Mouse (Mus musculus) liver, embryonic 15.5 days (tissue): Measurements from ENCODE around the gene Gm17542. TPM values are rescaled to one million over a fixed set of nuclear protein-coding genes. Genes with fewer than 3 reads are reported as not detected.

ENCODE experiments used
- ATAC-seq: fragments of 200-750 bp; cut with Nextera tagmentation; 2 replicates; pipeline ENCODE4 v1.8.0; 2017; ENCODE audit warnings: moderate number of reproducible peaks, mild to moderate bottlenecking, moderate library complexity; ENCODE audit not compliant: insufficient read depth
- H3K27ac ChIP-seq: fragments of 300-500 bp; sonication (generic); replicated peaks from 2 replicates; pipeline ENCODE4 v1.5.1; 2015; ENCODE audit warnings: mild to moderate bottlenecking, inconsistent platforms
- H3K27me3 ChIP-seq: fragments of 300-500 bp; sonication (generic); 2 replicates; pipeline ENCODE4 v1.6.1; 2015; ENCODE audit warnings: mild to moderate bottlenecking, inconsistent platforms
- H3K36me3 ChIP-seq: fragments of 300-500 bp; sonication (generic); replicated peaks from 2 replicates; pipeline ENCODE4 v1.6.1; 2015; ENCODE audit warnings: moderate library complexity, mild to moderate bottlenecking, inconsistent platforms
- H3K4me1 ChIP-seq: fragments of 300-500 bp; sonication (generic); replicated peaks from 2 replicates; pipeline ENCODE4 v1.6.1; 2015; ENCODE audit warnings: inconsistent platforms
- H3K4me2 ChIP-seq: fragments of 300-500 bp; sonication (generic); 2 replicates; pipeline ENCODE4 v1.6.1; 2015; ENCODE audit warnings: moderate library complexity, mild to moderate bottlenecking, inconsistent platforms
- H3K4me3 ChIP-seq: fragments of 300-500 bp; sonication (generic); replicated peaks from 2 replicates; pipeline ENCODE4 v1.5.1; 2015; ENCODE audit warnings: mild to moderate bottlenecking, inconsistent platforms
- H3K9ac ChIP-seq: fragments of 300-500 bp; sonication (generic); 2 replicates; pipeline ENCODE4 v1.6.1; 2015; ENCODE audit warnings: moderate library complexity, mild to moderate bottlenecking, inconsistent platforms
- H3K9me3 ChIP-seq: fragments of 300-500 bp; sonication (generic); replicated peaks from 2 replicates; pipeline ENCODE4 v1.6.1; 2016; ENCODE audit warnings: inconsistent platforms
- WGBS: fragments of 180-500 bp; shearing (Covaris S2); methylation state at CpG from one replicate; pipeline ENCODE4 v1.1.7; 2015; ENCODE audit warnings: mixed read lengths; ENCODE audit not compliant: insufficient replicate concordance; 5-methylcytosine and 5-hydroxymethylcytosine counted together
- polyA plus RNA-seq: library from polyadenylated mRNA; unstranded; fragments of >200 nt; fragmentation: Nextera tagmentation; extraction: Ambion mirVana; gene quantifications from 2 replicates; pipeline ENCODE4 v1.2.1, GENCODE M21; 2015

The Gm17542 gene
- polyA plus RNA-seq, 1 experiment from 2014 or later: not detected

GRCm38 (mm10) chr10:58675533-58675932 is 42.5 kb downstream of the Gm17542 start, which contains the start of gene Edar:
Gene Edar (minus strand): TSS chr10:58675654.
- peak within 1 kb of the TSS; percentile 27; the same call in 1 of the 2 replicates for H3K4me3 ChIP-seq
- no peaks in the 10 kb centered on the region for H3K4me1 ChIP-seq
- H3K27me3 ChIP-seq: no peaks in the 10 kb centered on the region
- H3K27ac ChIP-seq: no peak within 1 kb of the TSS
- WGBS: 3% methylated on average over 20 of the region's 20 CpGs
- no peaks in the 10 kb centered on the region for H3K9me3 ChIP-seq
- no peak within 1 kb of the TSS for H3K9ac ChIP-seq
- no peak for ATAC-seq
- H3K36me3 ChIP-seq: no peaks in the 10 kb centered on the region
- H3K4me2 ChIP-seq: peak within 1 kb of the TSS; percentile 54

DNA sequence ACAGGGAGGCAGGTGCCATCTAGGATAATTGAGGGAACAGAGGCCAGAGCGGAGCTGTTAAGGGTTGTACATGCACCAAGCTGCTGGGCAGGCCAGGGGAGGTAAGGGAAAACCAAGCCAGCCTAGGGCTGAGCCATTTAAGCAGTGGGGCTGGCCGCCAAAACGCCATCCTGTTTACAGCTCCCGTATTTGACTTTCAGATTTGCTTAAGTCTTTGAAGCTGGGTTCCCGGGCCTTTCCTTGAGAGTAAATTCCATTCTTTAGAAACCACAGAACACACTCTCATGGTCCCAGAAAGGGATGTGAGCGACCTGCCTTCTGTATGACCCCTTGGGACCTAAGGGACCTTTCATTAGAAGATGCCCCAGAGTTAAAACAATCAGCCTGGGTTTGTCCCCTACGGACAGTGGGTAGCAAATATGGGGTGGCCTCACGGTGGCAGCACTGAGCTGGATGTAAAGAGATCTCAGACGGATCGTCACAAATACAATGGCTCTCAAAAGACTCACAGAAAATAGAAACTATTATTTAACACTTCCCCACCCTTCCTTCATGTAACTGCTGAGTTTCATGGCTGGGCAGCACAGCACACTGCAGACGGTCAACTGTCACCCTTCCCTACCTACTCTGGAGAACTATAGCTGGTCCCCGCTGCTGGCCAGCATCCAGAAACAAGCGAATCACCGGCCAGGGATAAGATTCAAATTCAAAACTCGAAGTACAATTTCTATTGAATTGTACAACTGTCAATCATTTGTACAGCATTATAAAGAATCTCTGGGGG is 44.5 kb downstream of the Gm17542 start:
- no peaks in the 10 kb centered on the region for H3K36me3 ChIP-seq
- no peaks in the 10 kb centered on the region for H3K4me1 ChIP-seq
- WGBS: 32% methylated on average over 15 of the region's 15 CpGs
- H3K9me3 ChIP-seq: no peaks in the 10 kb centered on the region
- no peak overlapping the region for H3K9ac ChIP-seq
- H3K4me3 ChIP-seq: no peak overlapping the region
- ATAC-seq: no peak
- H3K4me2 ChIP-seq: no peak overlapping the region
- no peaks in the 10 kb centered on the region for H3K27me3 ChIP-seq
- H3K27ac ChIP-seq: no peak overlapping the region

DNA sequence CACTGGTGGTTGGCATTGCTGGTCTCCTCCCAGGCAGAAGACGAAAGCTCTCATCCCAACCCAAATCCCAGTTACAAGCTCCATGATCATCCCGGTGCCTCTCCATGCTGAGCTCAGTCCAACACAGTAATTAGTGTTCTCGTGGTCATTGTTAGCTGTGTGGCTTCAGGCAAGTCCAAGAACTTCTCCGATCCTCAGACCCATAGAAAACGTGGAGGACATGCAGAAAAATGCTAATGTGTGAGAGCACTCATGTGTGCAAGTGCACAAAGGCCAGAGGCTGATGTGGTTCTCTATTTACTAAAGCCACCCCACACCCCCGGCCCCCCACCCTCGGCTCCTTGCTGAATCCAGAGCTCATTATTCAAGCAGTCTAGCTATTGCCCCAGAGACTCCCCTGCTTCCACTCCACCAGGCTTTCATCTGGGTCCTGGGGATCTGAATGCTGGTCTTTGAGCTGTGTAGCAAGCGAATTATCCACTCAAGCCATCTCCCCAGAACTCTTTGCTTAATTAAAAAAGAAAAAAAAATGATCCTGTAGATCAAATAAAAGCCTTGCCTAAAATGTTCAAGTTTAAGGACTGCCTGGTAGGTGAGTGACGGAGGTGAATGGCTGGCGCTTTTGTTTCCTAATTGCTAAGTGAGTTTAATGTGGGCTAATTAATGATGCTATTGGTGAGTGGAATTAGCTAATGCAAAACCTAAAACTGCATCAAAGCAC is 45.3 kb downstream of the Gm17542 start:
- H3K9ac ChIP-seq: no peak overlapping the region
- WGBS: 55% methylated on average over 10 of the region's 10 CpGs
- no peak for ATAC-seq
- H3K4me1 ChIP-seq: no peaks in the 10 kb centered on the region
- no peaks in the 10 kb centered on the region for H3K9me3 ChIP-seq
- H3K27me3 ChIP-seq: no peaks in the 10 kb centered on the region
- no peaks in the 10 kb centered on the region for H3K36me3 ChIP-seq
- no peak overlapping the region for H3K27ac ChIP-seq
- H3K4me2 ChIP-seq: no peak overlapping the region
- H3K4me3 ChIP-seq: no peak overlapping the region

GRCm38 (mm10) chr10:58663868-58664267 is 54.1 kb downstream of the Gm17542 start:
- no peaks in the 10 kb centered on the region for H3K9me3 ChIP-seq
- ATAC-seq: no peak
- H3K27ac ChIP-seq: no peak overlapping the region
- WGBS: 55% methylated on average over 5 of the region's 5 CpGs
- H3K27me3 ChIP-seq: no peaks in the 10 kb centered on the region
- H3K9ac ChIP-seq: no peak overlapping the region
- H3K4me2 ChIP-seq: no peak overlapping the region
- no peaks in the 10 kb centered on the region for H3K4me1 ChIP-seq
- H3K4me3 ChIP-seq: no peak overlapping the region
- no peaks in the 10 kb centered on the region for H3K36me3 ChIP-seq

Other genes starting within 250 kb of the Gm17542 start
- gene Ccdc138, start 220.3 kb downstream of the Gm17542 start, polyA plus RNA-seq: 2.4 and 2.5 TPM in 2 replicates
- not detected in 2 replicates for gene Edar, start 42.6 kb downstream of the Gm17542 start, polyA plus RNA-seq
- gene Sh3rf3, start 95.1 kb upstream of the Gm17542 start, polyA plus RNA-seq: 0.03 and 0.05 TPM in 2 replicates